Mouse (Mus musculus): ENCODE results near the gene Cmtm8. TPM values are rescaled to one million over a fixed set of nuclear protein-coding genes. Genes with fewer than 3 reads are reported as not detected.

Cmtm8 gene
- total and polyA plus RNA-seq, 3 experiments = 1.9 to 7.9 TPM; not detected in 1

GRCm38 (mm10) chr9:114821548-114822289 is 22.2 kb downstream of the Cmtm8 start:
- Histone ChIP-seq H3K4me3 (ENCODE audit: control insufficient read depth in 1 of 2, insufficient read depth in 1 of 2, low read depth in 2 of 2, low read length in 2 of 2) (no peak overlapping the region), H3K27me3 (ENCODE audit: control insufficient read depth in 1 of 2, insufficient read depth in 2 of 2, low read length in 2 of 2) (no peaks in the 10 kb centered on the region), H3K9me3 (replicated peaks; ENCODE audit: insufficient read depth, low read length) (no peaks in the 10 kb centered on the region), H3K79me2 (ENCODE audit: control insufficient read depth, insufficient read depth, low read length, poor library complexity) (no peaks in the 10 kb centered on the region), H3K4me1 (ENCODE audit: control insufficient read depth in 1 of 2, insufficient read depth in 2 of 2, low read length in 2 of 2) (no peaks in the 10 kb centered on the region), H3K27ac (ENCODE audit: control insufficient read depth, low read depth, low read length) (no peak overlapping the region), H3K9ac (ENCODE audit: control insufficient read depth, low read depth, low read length, poor library complexity, severe bottlenecking) (no peak overlapping the region), H3K36me3 (ENCODE audit: control insufficient read depth in 1 of 2, insufficient read depth in 2 of 2, low read length in 2 of 2) (no peaks in the 10 kb centered on the region)
- no peak for DNase-seq (ENCODE audit: low read depth, low spot score)
- TF ChIP-seq MAFK (IDR thresholded peaks at IDR 0.05; ENCODE audit: borderline replicate concordance, low read depth, low read length) (no peak), USF1 (IDR thresholded peaks at IDR 0.05; ENCODE audit: low read depth, low read length) (no peak), RCOR1 (IDR thresholded peaks at IDR 0.05; ENCODE audit: low read depth, low read length) (no peak), MAX (IDR thresholded peaks at IDR 0.05; ENCODE audit: low read length) (no peak), MEF2A (IDR thresholded peaks at IDR 0.05; ENCODE audit: extremely low read depth, insufficient replicate concordance, low read depth, low read length, poor library complexity, severe bottlenecking) (no peak), MYB (IDR thresholded peaks at IDR 0.05; ENCODE audit: low read depth, low read length) (no peak), UBTF (IDR thresholded peaks at IDR 0.05; ENCODE audit: borderline replicate concordance, insufficient read depth, low read depth, low read length) (no peak), CHD2 (IDR thresholded peaks at IDR 0.05; ENCODE audit: low read length) (no peak), E2F4 (IDR thresholded peaks at IDR 0.05; ENCODE audit: borderline replicate concordance, low read depth, low read length) (no peak), ZNF384 (IDR thresholded peaks at IDR 0.05; ENCODE audit: low read depth, low read length) (no peak), EP300 (IDR thresholded peaks at IDR 0.05; ENCODE audit: low read depth in 1 of 2, low read length in 2 of 2) (no peak), TCF12 (IDR thresholded peaks at IDR 0.05; ENCODE audit: low read depth, low read length) (no peak), MAZ (IDR thresholded peaks at IDR 0.05; ENCODE audit: low read depth, low read length) (no peak), NRF1 (IDR thresholded peaks at IDR 0.05; ENCODE audit: insufficient read depth, low read depth, low read length, poor library complexity, severe bottlenecking) (no peak)

- no peaks in the 10 kb centered on the region for H3K9me3 ChIP-seq (replicated peaks; ENCODE audit: insufficient read depth, low read length)
- H3K4me3 ChIP-seq (ENCODE audit: control insufficient read depth in 1 of 2, insufficient read depth in 1 of 2, low read depth in 2 of 2, low read length in 2 of 2) = no peak overlapping the region
- no peak overlapping the region for H3K9ac ChIP-seq (ENCODE audit: control insufficient read depth, low read depth, low read length, poor library complexity, severe bottlenecking)
- no peak for DNase-seq (ENCODE audit: low read depth, low spot score)
- TF ChIP-seq MAZ (IDR thresholded peaks at IDR 0.05; ENCODE audit: low read depth, low read length) = no peak
- TF ChIP-seq ELF1 (IDR thresholded peaks at IDR 0.05; ENCODE audit: low read depth, low read length) = no peak
- TF ChIP-seq TCF12 (IDR thresholded peaks at IDR 0.05; ENCODE audit: low read depth, low read length) = no peak
- TF ChIP-seq MXI1 (IDR thresholded peaks at IDR 0.05; ENCODE audit: low read depth, low read length) = no peak
- TF ChIP-seq RAD21 (IDR thresholded peaks at IDR 0.05; ENCODE audit: low read depth, low read length) = no peak
- no peak for TF ChIP-seq E2F4 (IDR thresholded peaks at IDR 0.05; ENCODE audit: borderline replicate concordance, low read depth, low read length)
- no peak for TF ChIP-seq ZMIZ1 (IDR thresholded peaks at IDR 0.05; ENCODE audit: low read depth, low read length)
- TF ChIP-seq HCFC1 (IDR thresholded peaks at IDR 0.05; ENCODE audit: low read depth, low read length) = no peak
- TF ChIP-seq RCOR1 (IDR thresholded peaks at IDR 0.05; ENCODE audit: low read depth, low read length) = no peak
- no peak for TF ChIP-seq MYC (IDR thresholded peaks at IDR 0.05; ENCODE audit: low read depth, low read length)
- TF ChIP-seq ZC3H11A (IDR thresholded peaks at IDR 0.05; ENCODE audit: low read depth, low read length) = no peak
- no peak for TF ChIP-seq KAT2A (conservative IDR thresholded peaks at IDR 0.05; ENCODE audit: low read depth, low read length)
- no peak for TF ChIP-seq MYB (IDR thresholded peaks at IDR 0.05; ENCODE audit: low read depth, low read length)
- TF ChIP-seq NRF1 (IDR thresholded peaks at IDR 0.05; ENCODE audit: insufficient read depth, low read depth, low read length, poor library complexity, severe bottlenecking) = no peak
- TF ChIP-seq BHLHE40 (IDR thresholded peaks at IDR 0.05; ENCODE audit: borderline replicate concordance, low read depth, low read length) = no peak
- no peak for TF ChIP-seq ETS1 (IDR thresholded peaks at IDR 0.05; ENCODE audit: low read depth, low read length)
- no peak for TF ChIP-seq SIN3A (IDR thresholded peaks at IDR 0.05; ENCODE audit: low read length)
- TF ChIP-seq EP300 (IDR thresholded peaks at IDR 0.05; ENCODE audit: low read depth in 1 of 2, low read length in 2 of 2) = no peak
- TF ChIP-seq NELFE (IDR thresholded peaks at IDR 0.05; ENCODE audit: low read depth, low read length) = no peak
- H3K36me3 ChIP-seq (ENCODE audit: control insufficient read depth in 1 of 2, insufficient read depth in 2 of 2, low read length in 2 of 2) = no peaks in the 10 kb centered on the region
- H3K79me2 ChIP-seq (ENCODE audit: control insufficient read depth, insufficient read depth, low read length, poor library complexity) = no peaks in the 10 kb centered on the region
- no peaks in the 10 kb centered on the region for H3K4me1 ChIP-seq (ENCODE audit: control insufficient read depth in 1 of 2, insufficient read depth in 2 of 2, low read length in 2 of 2)
- no peak overlapping the region for H3K27ac ChIP-seq (ENCODE audit: control insufficient read depth, low read depth, low read length)
- H3K27me3 ChIP-seq (ENCODE audit: control insufficient read depth in 1 of 2, insufficient read depth in 2 of 2, low read length in 2 of 2) = no peaks in the 10 kb centered on the region
Observed at GRCm38 (mm10) chr9:114818918-114819317, 25.0 kb downstream of the Cmtm8 start.
